Mouse (Mus musculus) neural tube, postnatal 0 days (tissue): ENCODE data around the gene Dnah9. TPM values are rescaled to one million over a fixed set of nuclear protein-coding genes. Genes with fewer than 3 reads are reported as not detected.

Source experiments
- polyA plus RNA-seq: library from polyadenylated mRNA; unstranded; fragments of >200 nt; fragmentation: Nextera tagmentation; extraction: Ambion mirVana; gene quantifications from 2 replicates; pipeline ENCODE4 v1.2.1, GENCODE M21; 2015

Gene Dnah9
- polyA plus RNA-seq: 2.6 and 2.7 TPM in 2 replicates

GRCm38 (mm10) chr11:66167801-66168651 is at the start of gene Dnah9:
TSS of gene Dnah9 (minus strand) at chr11:66168551.

GRCm38 (mm10) chr11:65806909-65807504 is 361.3 kb downstream of the Dnah9 start, which contains the start of gene Zkscan6:
TSS of gene Zkscan6 (plus strand) at chr11:65807175.

GRCm38 (mm10) chr11:65788154-65788553 is 380.2 kb downstream of the Dnah9 start, which contains the start of gene Map2k4:
TSS of gene Map2k4 (minus strand) at chr11:65788297.

